Mouse (Mus musculus) megakaryocyte, adult 5-6 weeks (primary cell): ENCODE measurements at regions not wholly inside any gene's neighbourhood (a gene's known extent, or its start where the extent isn't known, plus 50 kb on each side); places are given as distances from the start of the nearest gene placed in this dataset.

Experiments
- ATAC-seq: 2 replicates; pipeline ENCODE4 v1.8.0; 2016; ENCODE audit warnings: mild to moderate bottlenecking, inconsistent platforms; ENCODE audit not compliant: poor library complexity, severe bottlenecking

- no peak for ATAC-seq
These were observed 63.6 kb downstream of the 4930564D02Rik start for GRCm38 (mm10) chr3:105130228-105130627.

- no peak for ATAC-seq
These were observed 64.4 kb downstream of the 4930564D02Rik start for GRCm38 (mm10) chr3:105131053-105131452.

GRCm38 (mm10) chr3:105133011-105133410 is 66.4 kb downstream of the 4930564D02Rik start:
- peak; percentile 64 for ATAC-seq

- no peak for ATAC-seq
These were observed 74.7 kb downstream of the 4930564D02Rik start for GRCm38 (mm10) chr3:105141170-105141971.

GRCm38 (mm10) chr3:105142631-105143030 is 76.0 kb downstream of the 4930564D02Rik start:
- no peak for ATAC-seq

- ATAC-seq, result 0 out of 2 replicates have a peak, but pooled peaks have one; percentile 40
These were observed 85.0 kb downstream of the 4930564D02Rik start for GRCm38 (mm10) chr3:105151475-105152157.

GRCm38 (mm10) chr3:105152158-105152541 is 85.5 kb downstream of the 4930564D02Rik start:
- no peak for ATAC-seq

- no peak for ATAC-seq
These were observed 91.7 kb downstream of the 4930564D02Rik start for GRCm38 (mm10) chr3:105158376-105158775.

GRCm38 (mm10) chr3:105165355-105165754 is 98.7 kb downstream of the 4930564D02Rik start:
- ATAC-seq, result peak; percentile 35; the same call in 1 of the 2 replicates

- no peak for ATAC-seq
These were observed 102.5 kb downstream of the 4930564D02Rik start for GRCm38 (mm10) chr3:105169117-105169516.

GRCm38 (mm10) chr3:105171527-105171926 is 104.9 kb downstream of the 4930564D02Rik start:
- ATAC-seq, result no peak

- ATAC-seq, result no peak
These were observed 105.4 kb downstream of the 4930564D02Rik start for GRCm38 (mm10) chr3:105172054-105172453.

GRCm38 (mm10) chr3:105191303-105191702 is 124.7 kb downstream of the 4930564D02Rik start:
- no peak for ATAC-seq

- ATAC-seq, result no peak
These were observed 125.2 kb downstream of the 4930564D02Rik start for GRCm38 (mm10) chr3:105191830-105192229.

- no peak for ATAC-seq
These were observed 134.1 kb downstream of the 4930564D02Rik start for GRCm38 (mm10) chr3:105200735-105201134.

GRCm38 (mm10) chr3:105209164-105209563 is 142.5 kb downstream of the 4930564D02Rik start:
- ATAC-seq, result no peak

- no peak for ATAC-seq
These were observed 144.4 kb downstream of the 4930564D02Rik start for GRCm38 (mm10) chr3:105211023-105211422.

- no peak for ATAC-seq
These were observed 145.1 kb downstream of the 4930564D02Rik start for GRCm38 (mm10) chr3:105211726-105212125.

- no peak for ATAC-seq
These were observed 148.2 kb downstream of the 4930564D02Rik start for GRCm38 (mm10) chr3:105214867-105215266.

- ATAC-seq, result no peak
These were observed 149.1 kb downstream of the 4930564D02Rik start for GRCm38 (mm10) chr3:105215729-105216128.

GRCm38 (mm10) chr3:105219630-105220029 is 153.0 kb downstream of the 4930564D02Rik start:
- no peak for ATAC-seq

GRCm38 (mm10) chr3:105220641-105221040 is 154.0 kb downstream of the 4930564D02Rik start:
- no peak for ATAC-seq
